Mouse (Mus musculus) myocyte (in vitro differentiated cells): ENCODE data around the gene Tle6.

ENCODE experiments used
- MYOG ChIP-seq, 3 experiments: IDR thresholded peaks; one replicate each; pipeline ENCODE4 v1.6.1; 2011; ENCODE audit warnings: control low read depth in 2 of 3, low read depth in 2 of 3, mild to moderate bottlenecking in 2 of 3; ENCODE audit not compliant: insufficient read length in 2 of 3, control insufficient read depth in 1 of 3, insufficient read depth in 1 of 3
- POLR2A ChIP-seq: IDR thresholded peaks from one replicate; pipeline ENCODE4 v1.6.1; 2011; ENCODE audit warnings: low read depth, mild to moderate bottlenecking, control low read depth, moderate library complexity; ENCODE audit not compliant: insufficient read length
- TCF3 ChIP-seq: IDR thresholded peaks from one replicate; pipeline ENCODE4 v1.6.1; 2011; ENCODE audit warnings: low read depth, control low read depth; ENCODE audit not compliant: insufficient read length

DNA sequence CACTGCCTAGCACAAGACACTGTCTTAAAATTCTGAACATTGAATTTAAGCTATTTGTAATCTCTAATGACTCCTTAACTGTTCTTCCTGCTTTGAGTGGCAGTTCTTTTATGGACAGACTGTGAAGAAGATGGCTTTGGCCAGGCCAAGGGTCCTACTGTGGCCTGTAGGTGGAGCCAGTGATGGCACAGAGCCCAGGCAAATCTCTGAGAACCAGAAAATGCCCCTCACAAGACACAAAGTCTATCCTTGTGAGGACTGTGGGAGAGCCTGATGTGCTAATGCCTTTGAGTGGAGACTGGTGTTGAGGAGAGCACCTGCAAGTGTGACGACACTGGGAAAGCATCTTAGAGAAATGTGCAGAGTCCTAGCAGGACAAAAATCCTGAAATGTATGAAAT lies 7.4 kb upstream of the Tle6 start:
- no peak for TF ChIP-seq POLR2A
- TF ChIP-seq MYOG (IDR thresholded peaks at IDR 0.05; ENCODE audit: control insufficient read depth in 1 of 3, insufficient read depth in 1 of 3, insufficient read length in 2 of 3, low read depth in 2 of 3), result no peak
- TF ChIP-seq TCF3, result no peak
